ENCODE assay signal across 25 mouse cellular contexts in the genomic region with DNA sequence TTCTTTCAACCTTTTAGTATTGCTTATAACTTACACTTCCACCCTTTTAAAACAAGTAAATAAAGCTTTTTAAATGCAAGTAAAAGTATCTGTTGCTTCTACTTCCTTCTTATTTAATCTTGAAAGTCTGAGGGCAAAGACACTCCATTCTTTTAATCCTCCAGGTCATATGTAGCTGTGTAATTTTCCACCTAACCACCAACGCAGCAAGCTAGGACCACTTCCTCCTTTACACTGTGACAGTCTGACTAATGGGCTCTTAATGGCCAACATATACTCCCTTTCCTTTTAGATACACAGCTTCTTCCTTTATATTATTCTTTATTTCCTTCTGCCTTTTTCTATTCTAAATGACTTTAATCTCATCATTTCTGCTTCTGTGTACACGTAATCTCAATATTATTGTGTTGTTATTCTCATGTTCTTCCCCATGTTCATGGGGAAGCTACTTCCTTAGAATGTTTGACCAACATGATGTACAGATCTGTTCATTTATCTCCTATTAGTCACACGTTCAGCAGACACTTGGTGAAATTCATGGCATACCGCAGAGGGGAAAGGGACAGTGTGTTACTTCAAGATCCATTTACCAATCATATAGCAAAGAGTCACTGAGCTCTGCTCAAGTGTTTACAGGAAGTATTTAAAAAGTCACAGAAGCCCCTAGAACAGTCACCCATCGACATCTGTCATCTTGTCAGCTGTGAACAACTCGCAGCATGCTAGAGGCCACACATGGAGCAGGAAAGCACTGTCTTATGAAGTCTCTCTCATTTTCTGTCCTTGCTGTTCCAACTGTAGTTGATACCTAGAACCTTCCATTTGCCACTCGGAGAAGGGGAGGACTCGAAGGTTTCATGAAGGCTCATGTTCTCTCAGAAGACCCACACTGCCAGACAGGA.
DNase-seq lines count a peak whose midpoint lies in the region; ATAC-seq and TF ChIP-seq lines count a peak whose summit lies in the region.
"Had no signal": no experiment of that assay in that cellular context is flagged by ENCODE, and none has a peak within 500 bp of the region (broad histone marks: within the 10 kb centered on the region; RNA-seq: fewer than 3 reads in every experiment).

No protein-coding gene starts in this region.

- no peak overlapping the region for H3K4me2 ChIP-seq in lung, embryonic 14.5 days
- H3K4me2 ChIP-seq: forebrain, embryonic 15.5 days; hindbrain, embryonic 13.5 days; liver, embryonic 15.5 days had no signal

- no peak overlapping the region for H3K9ac ChIP-seq in lung, embryonic 14.5 days
- H3K9ac ChIP-seq: forebrain, embryonic 15.5 days; hindbrain, embryonic 13.5 days; liver, embryonic 15.5 days had no signal

- 51% methylated on average over 8 of the region's 8 CpGs for WGBS in lung, embryonic 14.5 days

- no peaks in the 10 kb centered on the region for H3K9me3 ChIP-seq in lung, embryonic 14.5 days (ENCODE audit: low read depth, low read length)
- H3K9me3 ChIP-seq: forebrain, embryonic 15.5 days; hindbrain, embryonic 13.5 days; limb, embryonic 10.5 days; liver, embryonic 15.5 days had no signal

- TF ChIP-seq POLR2A in bone marrow macrophage, adult 2 months (IDR thresholded peaks at IDR 0.05; ENCODE audit: borderline replicate concordance, low read depth, low read length) = no peak

- no peak for ATAC-seq in lung, embryonic 14.5 days (ENCODE audit: insufficient read depth)
- ATAC-seq: CD4-positive, CD25-positive, alpha-beta regulatory T cell, adult 4 months; forebrain, embryonic 15.5 days; midbrain, embryonic 16.5 days; Patski had no signal

- H3K27me3 ChIP-seq in lung, embryonic 14.5 days (ENCODE audit: insufficient read depth, low read length) = no peaks in the 10 kb centered on the region
- H3K27me3 ChIP-seq in splenic B cell, adult 2 months (ENCODE audit: control insufficient read depth, insufficient read depth, low read length, poor library complexity, severe bottlenecking) = no peaks in the 10 kb centered on the region
- H3K27me3 ChIP-seq: forebrain, embryonic 15.5 days; hindbrain, embryonic 13.5 days; liver, embryonic 15.5 days had no signal

- peak; percentile 13 for DNase-seq in lung, embryonic 14.5 days
- DNase-seq in lung, postnatal 14 days = no peak
- DNase-seq in splenic B cell, adult 2 months (ENCODE audit: low read depth, low spot score) = peak; percentile 4
- peak; percentile 34 to 47 for DNase-seq in thymus, postnatal 36 days
- DNase-seq in kidney, postnatal 25 days = no peak
- no peak for DNase-seq in kidney, postnatal 4 days
- no peak for DNase-seq in spleen, postnatal 4 days (ENCODE audit: low spot score in 2 of 2)
- DNase-seq: cerebellum, adult 11-12 months; cerebellum, postnatal 14 days; gastrocnemius, postnatal 14 days; heart, adult 18-20 months; kidney, adult 2 months; liver; lung, postnatal 10 days had no signal

- no peaks in the 10 kb centered on the region for H3K4me1 ChIP-seq in lung, embryonic 14.5 days (ENCODE audit: insufficient read depth)
- H3K4me1 ChIP-seq in bone marrow macrophage, adult 2 months (ENCODE audit: control insufficient read depth, insufficient read depth, low read length) = peaks cover 27% of the 10 kb centered on the region
- H3K4me1 ChIP-seq: forebrain, embryonic 15.5 days; hindbrain, embryonic 13.5 days; limb, embryonic 10.5 days; liver, embryonic 15.5 days had no signal

- H3K27ac ChIP-seq in lung, embryonic 14.5 days (ENCODE audit: low read depth) = no peak overlapping the region
- 0 out of 2 replicates have a peak overlapping the region, but pooled peaks have one; percentile 1 for H3K27ac ChIP-seq in bone marrow macrophage, adult 2 months (ENCODE audit: insufficient read depth, low read depth, low read length)
- H3K27ac ChIP-seq: forebrain, embryonic 15.5 days; hindbrain, embryonic 13.5 days; kidney, postnatal 0 days; layer of hippocampus, adult 2 months; limb, embryonic 10.5 days; liver, embryonic 15.5 days; stomach, postnatal 0 days had no signal

- H3K4me3 ChIP-seq in lung, embryonic 14.5 days (ENCODE audit: low read depth, low read length) = no peak overlapping the region
- H3K4me3 ChIP-seq in bone marrow macrophage, adult 2 months (ENCODE audit: insufficient read depth, low read length) = no peak overlapping the region
- H3K4me3 ChIP-seq: forebrain, embryonic 15.5 days; hindbrain, embryonic 13.5 days; layer of hippocampus, adult 2 months; limb, embryonic 10.5 days; liver, embryonic 15.5 days had no signal

- no peaks in the 10 kb centered on the region for H3K36me3 ChIP-seq in lung, embryonic 14.5 days (ENCODE audit: insufficient read depth)
- H3K36me3 ChIP-seq in splenic B cell, adult 2 months (ENCODE audit: control insufficient read depth, insufficient read depth, low read length, poor library complexity, severe bottlenecking) = no peaks in the 10 kb centered on the region
- H3K36me3 ChIP-seq: forebrain, embryonic 15.5 days; hindbrain, embryonic 13.5 days; limb, embryonic 10.5 days; liver, embryonic 15.5 days had no signal

- no peak for TF ChIP-seq CTCF in lung, embryonic 14.5 days (IDR thresholded peaks at IDR 0.05; ENCODE audit: low read depth)
- TF ChIP-seq CTCF in bone marrow macrophage, adult 2 months (IDR thresholded peaks at IDR 0.05; ENCODE audit: low read depth, low read length) = no peak

Comparison
In these comparisons a context has a peak if more than half of its experiments do, and no peak if none do; other contexts are left out.
1. DNase-seq: peak in lung, embryonic 14.5 days (single experiment), splenic B cell, adult 2 months (single experiment) and thymus, postnatal 36 days (2 of 2); none in lung, postnatal 14 days (single experiment), kidney, postnatal 25 days (0 of 2), kidney, postnatal 4 days (0 of 2) and spleen, postnatal 4 days (0 of 2).